Mouse (Mus musculus) colon, adult 2 months (tissue): ENCODE data around the gene Gm17584. TPM values are rescaled to one million over a fixed set of nuclear protein-coding genes. Genes with fewer than 3 reads are reported as not detected.

Source experiments
- polyA plus RNA-seq: library from polyadenylated mRNA; depleted of rRNA; stranded (reverse); fragments of >200 nt; gene quantifications from 2 replicates; pipeline ENCODE4 v1.2.3, GENCODE M21; 2012; rRNA removed

The Gm17584 gene
- not detected in 2 replicates for polyA plus RNA-seq

GRCm38 (mm10) chrX:124500263-124500662 is at the start of gene Gm17584:
Gm17584 (plus strand) TSS chrX:124500563.

Other genes starting within 250 kb of the Gm17584 start
- not detected in 2 replicates for gene Gm17469, start 129.3 kb downstream of the Gm17584 start, polyA plus RNA-seq